Mouse (Mus musculus) small intestine, adult 2 months (tissue): Measurements from ENCODE around the gene 4930556J24Rik. TPM values are rescaled to one million over a fixed set of nuclear protein-coding genes. Genes with fewer than 3 reads are reported as not detected.

Experiments
- H3K27ac ChIP-seq: fragments of 200-500 bp; 2 replicates; pipeline ENCODE4 v1.5.1; 2012; ENCODE audit warnings: low read depth, low read length, control low read depth, inconsistent platforms; ENCODE audit not compliant: insufficient read depth
- H3K27me3 ChIP-seq: fragments of 200-500 bp; 2 replicates; pipeline ENCODE4 v1.6.1; 2012; ENCODE audit warnings: mild to moderate bottlenecking, moderate library complexity, low read length, inconsistent platforms; ENCODE audit not compliant: control insufficient read depth, insufficient read depth
- H3K36me3 ChIP-seq: fragments of 200-500 bp; 2 replicates; pipeline ENCODE4 v1.6.1; 2012; ENCODE audit warnings: mild to moderate bottlenecking, low read length, control low read depth, inconsistent platforms; ENCODE audit not compliant: control insufficient read depth, insufficient read depth
- H3K4me1 ChIP-seq: fragments of 200-500 bp; 2 replicates; pipeline ENCODE4 v1.6.1; 2012; ENCODE audit warnings: low read length, inconsistent platforms, mixed read lengths; ENCODE audit not compliant: control insufficient read depth, insufficient read depth, insufficient read length
- H3K4me3 ChIP-seq: fragments of 200-500 bp; 2 replicates; pipeline ENCODE4 v1.5.1; 2012; ENCODE audit warnings: low read depth, mild to moderate bottlenecking, control low read depth, inconsistent platforms, low read length, moderate library complexity
- CTCF ChIP-seq: fragments of 200-500 bp; IDR thresholded peaks from 2 replicates; pipeline ENCODE4 v1.5.1; 2012; ENCODE audit warnings: low read depth, mild to moderate bottlenecking, control low read depth, inconsistent platforms, low read length, moderate library complexity, mixed read lengths; ENCODE audit not compliant: insufficient replicate concordance, insufficient read length; ENCODE audit errors: extremely low read depth
- POLR2A ChIP-seq: fragments of 200-500 bp; IDR thresholded peaks from 2 replicates; pipeline ENCODE4 v1.6.1; 2012; ENCODE audit warnings: low read depth, mild to moderate bottlenecking, control low read depth, inconsistent platforms, low read length, moderate library complexity
- WGBS: fragments of 180-500 bp; shearing (Covaris S2); methylation state at CpG from one replicate; pipeline ENCODE4 v1.1.7; 2018; 5-methylcytosine and 5-hydroxymethylcytosine counted together
- polyA plus RNA-seq: library from polyadenylated mRNA; depleted of rRNA; stranded (reverse); fragments of >200 nt; gene quantifications from 2 replicates; pipeline ENCODE4 v1.2.3, GENCODE M21; 2012

4930556J24Rik gene
- polyA plus RNA-seq, 1 experiment: 0.19 TPM

GRCm38 (mm10) chr11:3922115-3922514 lies 54.5 kb downstream of the 4930556J24Rik start:
- 95% methylated on average over 9 of the region's 9 CpGs for WGBS
- Histone ChIP-seq H3K27ac (no peak overlapping the region), H3K4me3 (no peak overlapping the region), H3K27me3 (no peaks in the 10 kb centered on the region), H3K36me3 (peaks cover 57% of the 10 kb centered on the region), H3K4me1 (no peaks in the 10 kb centered on the region)
- TF ChIP-seq POLR2A: no peak
- TF ChIP-seq CTCF: no peak

DNA sequence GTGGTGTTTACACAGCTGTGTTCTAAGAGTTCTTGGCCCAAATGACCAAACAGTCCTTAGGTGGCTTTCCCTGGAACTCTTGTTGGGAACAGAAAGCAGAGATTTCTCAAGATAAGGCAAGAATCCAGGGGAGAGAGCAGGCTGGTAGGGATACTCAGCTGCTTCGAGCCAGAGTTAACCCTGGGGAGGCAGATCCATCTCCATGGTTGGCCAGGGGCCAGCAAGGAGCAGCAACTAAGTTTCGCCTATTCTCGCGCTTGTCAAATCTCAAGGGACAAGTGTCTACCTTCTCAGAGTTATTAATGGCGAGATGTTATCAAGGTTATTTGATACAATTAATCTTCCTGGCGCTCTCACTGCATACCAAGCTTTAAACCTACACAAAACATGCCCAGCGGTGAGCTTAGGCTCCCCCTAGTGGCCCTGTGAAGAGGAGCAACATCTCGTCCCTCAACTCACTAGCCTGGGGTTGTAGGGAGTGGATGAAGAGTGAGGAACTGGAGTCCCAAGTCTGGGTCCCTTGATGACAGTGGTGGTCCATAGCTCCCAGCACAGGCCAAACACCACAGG lies 55.2 kb downstream of the 4930556J24Rik start:
- no peaks in the 10 kb centered on the region for H3K4me1 ChIP-seq
- H3K27me3 ChIP-seq: no peaks in the 10 kb centered on the region
- H3K36me3 ChIP-seq: peaks cover 53% of the 10 kb centered on the region
- TF ChIP-seq POLR2A: no peak
- TF ChIP-seq CTCF: peak; percentile 84; the same call in 1 of the 2 replicates
- H3K27ac ChIP-seq: no peak overlapping the region
- H3K4me3 ChIP-seq: no peak overlapping the region
- 35% methylated on average over 8 of the region's 8 CpGs for WGBS

DNA sequence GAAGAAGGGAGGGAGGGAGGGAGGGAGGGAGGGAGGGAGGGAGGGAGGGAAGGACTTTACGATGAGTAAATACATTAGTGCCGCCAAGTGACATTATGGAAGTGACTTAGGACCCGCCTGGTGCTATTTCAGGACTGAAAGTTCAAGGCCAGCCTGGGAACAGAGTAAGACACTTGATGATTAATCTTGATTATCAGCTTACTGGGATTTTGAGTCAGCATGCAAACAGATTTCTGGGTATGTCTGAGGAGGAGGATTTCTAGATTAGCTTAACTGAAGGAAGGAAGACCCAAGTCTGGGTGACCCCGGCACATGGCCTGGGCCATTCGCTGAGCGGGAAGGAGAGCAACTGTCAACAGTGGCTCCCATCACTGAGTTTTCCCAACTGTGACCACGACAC lies 56.1 kb downstream of the 4930556J24Rik start:
- WGBS: 80% methylated on average over 7 of the region's 7 CpGs

DNA sequence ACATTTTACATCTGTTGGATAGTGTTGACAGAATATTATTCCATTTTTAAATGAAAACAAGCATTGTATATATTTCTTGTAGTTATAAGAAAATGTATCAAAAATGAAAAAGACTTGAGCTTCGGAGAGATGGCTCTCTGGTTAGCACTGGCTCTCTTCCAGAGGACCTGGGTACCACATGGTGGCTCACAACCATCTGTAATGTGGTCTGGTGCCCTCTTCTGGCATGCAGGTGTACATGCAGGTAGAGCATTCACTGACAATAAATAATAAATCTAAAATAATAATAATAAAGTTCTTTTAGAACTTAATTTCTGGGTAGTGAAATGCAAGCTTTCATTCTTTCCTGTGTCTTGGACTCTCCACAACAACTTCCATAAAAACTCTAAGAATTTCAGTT lies 57.8 kb downstream of the 4930556J24Rik start:
- no peaks in the 10 kb centered on the region for H3K27me3 ChIP-seq
- 46% methylated on average over 1 of the region's 1 CpGs for WGBS
- peak; percentile 55; the same call in 1 of the 2 replicates for TF ChIP-seq CTCF
- no peak for TF ChIP-seq POLR2A
- peaks cover 4% of the 10 kb centered on the region; the same call in 1 of the 2 replicates for H3K4me1 ChIP-seq
- H3K4me3 ChIP-seq: no peak overlapping the region
- no peak overlapping the region for H3K27ac ChIP-seq
- H3K36me3 ChIP-seq: peaks cover 30% of the 10 kb centered on the region

More for the DNA sequence above, 56.1 kb downstream of the 4930556J24Rik start:
- H3K4me1 ChIP-seq: no peaks in the 10 kb centered on the region
- no peak overlapping the region for H3K27ac ChIP-seq
- H3K27me3 ChIP-seq: no peaks in the 10 kb centered on the region
- H3K4me3 ChIP-seq: no peak overlapping the region
- TF ChIP-seq POLR2A: no peak
- TF ChIP-seq CTCF: no peak
- H3K36me3 ChIP-seq: peaks cover 46% of the 10 kb centered on the region

GRCm38 (mm10) chr11:3914109-3914840 lies 62.3 kb downstream of the 4930556J24Rik start, which contains the start of gene Slc35e4:
Gene Slc35e4, minus strand, starts transcription at chr11:3914664.
- H3K36me3 ChIP-seq: peaks cover 11% of the 10 kb centered on the region
- TF ChIP-seq CTCF: peak; percentile 98
- TF ChIP-seq POLR2A: no peak
- WGBS: under 1% methylated on average over 26 of the region's 28 CpGs
- H3K27me3 ChIP-seq: no peaks in the 10 kb centered on the region
- peaks cover 11% of the 10 kb centered on the region for H3K4me1 ChIP-seq
- H3K27ac ChIP-seq: peak within 1 kb of the TSS; percentile 4; the same call in 1 of the 2 replicates
- peak within 1 kb of the TSS; percentile 64 for H3K4me3 ChIP-seq

GRCm38 (mm10) chr11:3913316-3914108 lies 63.1 kb downstream of the 4930556J24Rik start:
- Histone ChIP-seq H3K4me1 (peaks cover 11% of the 10 kb centered on the region), H3K36me3 (peaks cover 8% of the 10 kb centered on the region), H3K4me3 (peak overlapping the region; percentile 64), H3K27me3 (no peaks in the 10 kb centered on the region), H3K27ac (peak overlapping the region; percentile 4; the same call in 1 of the 2 replicates)
- TF ChIP-seq CTCF (no peak), POLR2A (no peak)
- under 1% methylated on average over 65 of the region's 65 CpGs for WGBS
